Mouse (Mus musculus) limb, embryonic 14.5 days (tissue): ENCODE results near the gene Sgcd. TPM values are rescaled to one million over a fixed set of nuclear protein-coding genes. Genes with fewer than 3 reads are reported as not detected.

ENCODE experiments used
- ATAC-seq: fragments of 200-750 bp; cut with Nextera tagmentation; 2 replicates; pipeline ENCODE4 v1.8.0; 2017; ENCODE audit warnings: low read depth, moderate number of reproducible peaks, moderate TSS enrichment; ENCODE audit not compliant: low FRiP score
- DNase-seq: peaks from one replicate; pipeline ENCODE4 v3.0.0-alpha.2; 2015; ENCODE audit warnings: low spot score
- H3K27ac ChIP-seq: fragments of 300-500 bp; sonication (generic); replicated peaks from 2 replicates; pipeline ENCODE4 v1.5.1; 2014; ENCODE audit warnings: low read depth, mild to moderate bottlenecking, low read length, moderate library complexity, mixed read lengths
- H3K27me3 ChIP-seq: fragments of 300-500 bp; sonication (generic); 2 replicates; pipeline ENCODE4 v1.6.1; 2014; ENCODE audit warnings: low read length, mixed read lengths; ENCODE audit not compliant: control insufficient read depth, insufficient read depth
- H3K36me3 ChIP-seq: fragments of 300-500 bp; sonication (generic); 2 replicates; pipeline ENCODE4 v1.6.1; 2014; ENCODE audit warnings: mild to moderate bottlenecking, low read length, moderate library complexity, mixed read lengths; ENCODE audit not compliant: control insufficient read depth, insufficient read depth
- H3K4me1 ChIP-seq: fragments of 300-500 bp; sonication (generic); 2 replicates; pipeline ENCODE4 v1.6.1; 2014; ENCODE audit warnings: antibody characterized with exemption, low read length, mixed read lengths; ENCODE audit not compliant: control insufficient read depth, insufficient read depth
- H3K4me2 ChIP-seq: fragments of 300-500 bp; sonication (generic); replicated peaks from 2 replicates; pipeline ENCODE4 v1.6.1; 2014; ENCODE audit warnings: low read depth, mild to moderate bottlenecking, low read length, moderate library complexity; ENCODE audit not compliant: severe bottlenecking
- H3K4me3 ChIP-seq: fragments of 300-500 bp; sonication (generic); replicated peaks from 2 replicates; pipeline ENCODE4 v1.5.1; 2014; ENCODE audit warnings: low read length
- H3K9ac ChIP-seq: fragments of 300-500 bp; sonication (generic); 2 replicates; pipeline ENCODE4 v1.6.1; 2014; ENCODE audit warnings: mild to moderate bottlenecking, low read depth, low read length, moderate library complexity; ENCODE audit not compliant: severe bottlenecking
- H3K9me3 ChIP-seq: fragments of 300-500 bp; sonication (generic); 2 replicates; pipeline ENCODE4 v1.6.1; 2016; ENCODE audit warnings: low read length; ENCODE audit not compliant: control insufficient read depth
- POLR2A ChIP-seq: fragments of 200-500 bp; IDR thresholded peaks from 2 replicates; pipeline ENCODE4 v1.8.0; 2012; ENCODE audit warnings: inconsistent platforms, mild to moderate bottlenecking, moderate library complexity, borderline replicate concordance; ENCODE audit not compliant: insufficient read depth, insufficient read length; ENCODE audit errors: extremely low read depth
- WGBS: fragments of 180-500 bp; shearing (Covaris S2); extraction: QIAGEN DNeasy Blood & Tissue Kit; methylation state at CpG from one replicate; pipeline ENCODE4 v1.1.7; 2014; 5-methylcytosine and 5-hydroxymethylcytosine counted together
- polyA plus RNA-seq, 2 experiments: library from polyadenylated mRNA; depleted of rRNA in 1 of 2; stranded (reverse) in 1 of 2; unstranded in 1 of 2; fragments of >200 nt; fragmentation: Nextera tagmentation in 1 of 2; extraction: Ambion mirVana in 1 of 2; gene quantifications; 2 replicates each; pipeline versions ENCODE4 v1.2.1 to v1.2.3; 2012 to 2014

Gene Sgcd
- 8.4 and 9.4 TPM in 2 replicates for polyA plus RNA-seq (2012; rRNA removed)
- polyA plus RNA-seq (2014; fragmentation: Nextera tagmentation; extraction: Ambion mirVana) = 13.0 and 14.3 TPM in 2 replicates

DNA sequence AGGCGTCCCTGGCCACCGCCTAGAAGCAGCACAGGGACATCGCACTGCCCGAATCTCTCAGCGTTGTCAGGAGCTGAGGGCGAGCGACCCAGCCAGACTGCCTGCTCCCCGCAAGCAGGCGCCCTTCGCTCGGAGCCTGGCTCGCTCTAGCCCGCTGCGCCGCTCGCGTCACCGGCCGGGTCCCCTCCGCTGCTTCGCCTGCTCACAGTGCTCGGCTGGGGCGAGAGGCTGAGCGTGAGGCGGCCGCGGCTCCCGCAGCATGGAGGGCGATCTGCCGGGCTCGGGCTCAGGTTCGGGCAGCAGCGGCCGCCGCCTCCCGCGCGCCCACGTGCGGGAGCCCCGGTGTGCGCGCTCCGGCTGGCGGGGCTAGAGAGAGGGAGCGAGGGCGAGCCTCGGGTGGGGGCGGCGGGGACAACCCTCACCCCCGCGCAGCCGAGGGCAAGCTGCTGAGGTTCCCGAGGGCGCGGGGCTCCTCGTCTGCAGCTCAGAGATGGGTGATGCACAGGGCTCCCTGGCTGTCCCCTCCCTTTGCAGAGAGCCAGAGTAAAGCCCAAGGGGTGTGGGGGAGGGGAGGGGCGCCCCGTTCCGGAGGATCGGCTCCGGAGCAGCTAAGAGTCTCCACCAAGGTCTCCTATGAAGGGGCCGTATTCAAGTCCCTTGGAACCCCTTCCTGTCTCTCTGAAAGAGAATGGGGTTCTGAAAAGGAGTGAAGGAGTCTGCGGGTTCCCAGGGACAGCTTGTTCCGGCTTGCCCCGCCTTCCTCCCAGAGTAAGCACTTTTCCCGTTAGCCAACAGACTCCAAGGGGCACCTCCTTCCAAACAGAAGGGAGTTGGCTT, at the start of gene Sgcd:
TSS of gene Sgcd (minus strand) at position 273 of the 837 bp plus-strand sequence.
- Histone ChIP-seq H3K4me1 (0 out of 2 replicates have a peak, but pooled peaks cover 4% of the 10 kb centered on the region), H3K4me2 (peak within 1 kb of the TSS; percentile 95), H3K9me3 (no peaks in the 10 kb centered on the region), H3K27ac (0 out of 2 replicates have a peak within 1 kb of the TSS, but pooled peaks have one; percentile 5), H3K4me3 (peak within 1 kb of the TSS; percentile 64), H3K36me3 (no peaks in the 10 kb centered on the region), H3K9ac (peak within 1 kb of the TSS; percentile 66), H3K27me3 (peaks cover 29% of the 10 kb centered on the region)
- under 1% methylated on average over 27 of the region's 67 CpGs for WGBS
- no peak for TF ChIP-seq POLR2A
- DNase-seq = peak; percentile 29
- ATAC-seq = peak; percentile 83

DNA sequence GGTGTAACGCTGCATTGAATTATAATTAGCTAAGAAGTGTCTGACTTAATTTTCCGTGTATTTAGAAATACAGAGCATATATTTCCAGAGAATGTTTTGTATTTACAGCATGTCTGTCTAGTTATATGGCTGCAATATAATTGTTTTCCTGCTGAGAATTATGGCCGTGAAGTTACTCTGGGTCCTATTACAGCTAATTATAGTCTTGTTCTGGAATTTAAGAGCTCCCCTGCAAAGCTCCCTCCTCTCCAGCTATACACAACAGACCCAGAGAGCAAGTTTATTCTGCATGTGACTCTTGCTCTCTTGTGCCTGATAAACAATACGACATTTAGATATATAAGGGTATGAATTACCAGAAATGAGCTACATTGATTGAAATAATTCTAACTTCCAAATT, 49.3 kb upstream of the Sgcd start:
- H3K27me3 ChIP-seq = no peaks in the 10 kb centered on the region
- no peak for DNase-seq
- H3K27ac ChIP-seq = no peak overlapping the region
- no peak for ATAC-seq
- no peaks in the 10 kb centered on the region for H3K9me3 ChIP-seq
- TF ChIP-seq POLR2A = no peak
- H3K4me2 ChIP-seq = no peak overlapping the region
- H3K4me1 ChIP-seq = 0 out of 2 replicates have a peak, but pooled peaks cover 3% of the 10 kb centered on the region
- H3K36me3 ChIP-seq = no peaks in the 10 kb centered on the region
- H3K4me3 ChIP-seq = no peak overlapping the region
- no peak overlapping the region for H3K9ac ChIP-seq
- 14% methylated on average over 4 of the region's 4 CpGs for WGBS

DNA sequence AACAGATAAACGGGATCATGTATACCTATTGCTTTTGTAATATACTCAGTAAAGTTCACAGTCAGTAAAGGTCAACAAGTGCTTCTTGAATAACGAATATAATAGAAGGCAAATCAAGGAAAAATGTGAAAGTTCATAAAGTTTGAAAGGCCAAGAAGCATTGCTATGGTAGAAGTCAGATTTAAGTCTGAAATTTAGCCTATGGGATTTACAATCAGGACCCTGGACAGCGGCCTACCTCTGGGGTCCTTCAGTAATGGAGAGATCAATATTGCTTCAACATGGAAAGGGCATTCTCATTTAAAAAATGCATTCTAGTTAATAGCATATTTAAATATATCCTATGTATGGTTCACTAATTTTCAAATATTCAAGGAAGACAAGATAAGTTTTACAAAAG, 24.1 kb upstream of the Sgcd start:
- ATAC-seq = no peak

DNA sequence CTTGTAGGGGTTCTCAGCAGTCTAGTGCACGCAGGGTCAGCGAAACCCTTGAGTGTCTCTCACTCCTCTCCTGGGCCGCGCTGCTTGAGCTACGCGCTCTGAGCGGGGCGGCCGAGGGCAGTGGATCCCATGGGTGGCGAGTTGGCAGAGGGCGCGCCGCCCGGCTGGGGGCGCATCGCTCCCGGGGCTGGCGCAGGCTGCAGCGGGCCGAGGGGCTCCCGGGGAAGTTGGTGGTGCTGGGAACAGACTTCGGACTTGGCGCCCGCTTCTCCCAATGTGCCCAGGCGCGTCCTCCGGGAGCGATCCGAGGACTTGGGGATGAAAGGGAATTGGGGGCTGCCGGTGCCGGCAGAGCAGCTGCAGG, 454 bp downstream of the Sgcd start:
- 0 out of 2 replicates have a peak overlapping the region, but pooled peaks have one; percentile 5 for H3K27ac ChIP-seq
- WGBS = under 1% methylated on average over 30 of the region's 31 CpGs

More for the DNA sequence above, 24.1 kb upstream of the Sgcd start:
- Histone ChIP-seq H3K4me3 (no peak overlapping the region), H3K9me3 (no peaks in the 10 kb centered on the region), H3K4me2 (no peak overlapping the region), H3K4me1 (no peaks in the 10 kb centered on the region), H3K9ac (no peak overlapping the region), H3K27ac (no peak overlapping the region), H3K36me3 (no peaks in the 10 kb centered on the region), H3K27me3 (no peaks in the 10 kb centered on the region)
- TF ChIP-seq POLR2A = no peak
- 52% methylated on average over 3 of the region's 3 CpGs for WGBS
- DNase-seq = no peak

DNA sequence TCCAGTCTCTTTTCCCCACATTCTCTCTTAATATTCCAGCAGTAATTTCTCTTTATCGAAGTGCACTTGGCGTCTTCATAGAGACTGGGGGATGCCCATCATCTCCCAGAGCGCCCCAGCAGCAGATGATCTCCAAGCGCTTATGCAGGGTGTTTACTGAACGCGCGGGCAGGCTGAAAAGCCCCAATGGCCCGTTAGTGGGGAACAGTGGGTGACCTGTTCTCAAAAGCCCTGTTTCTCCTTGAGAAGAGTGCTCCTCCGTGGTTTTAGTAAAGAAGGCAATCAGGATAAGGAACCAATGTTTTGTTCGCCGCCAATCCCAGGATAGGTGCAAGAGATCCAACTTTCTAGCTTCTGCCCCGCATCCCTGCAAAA, 889 bp downstream of the Sgcd start:
- no peak for ATAC-seq
- Histone ChIP-seq H3K27me3 (peaks cover 29% of the 10 kb centered on the region), H3K4me2 (peak overlapping the region; percentile 95), H3K36me3 (no peaks in the 10 kb centered on the region), H3K4me1 (0 out of 2 replicates have a peak, but pooled peaks cover 4% of the 10 kb centered on the region), H3K27ac (no peak overlapping the region), H3K9ac (peak overlapping the region; percentile 66), H3K4me3 (peak overlapping the region; percentile 64), H3K9me3 (no peaks in the 10 kb centered on the region)
- 17% methylated on average over 12 of the region's 12 CpGs for WGBS
- no peak for TF ChIP-seq POLR2A
- no peak for DNase-seq

More for the DNA sequence above, 454 bp downstream of the Sgcd start:
- H3K27me3 ChIP-seq = peaks cover 29% of the 10 kb centered on the region
- H3K4me3 ChIP-seq = peak overlapping the region; percentile 64
- peak; percentile 44 for ATAC-seq
- peak overlapping the region; percentile 95 for H3K4me2 ChIP-seq
- no peaks in the 10 kb centered on the region for H3K36me3 ChIP-seq
- peak overlapping the region; percentile 66 for H3K9ac ChIP-seq
- 0 out of 2 replicates have a peak, but pooled peaks cover 4% of the 10 kb centered on the region for H3K4me1 ChIP-seq
- no peak for TF ChIP-seq POLR2A
- no peaks in the 10 kb centered on the region for H3K9me3 ChIP-seq
- DNase-seq = peak; percentile 21
